Mouse (Mus musculus): ENCODE results near the gene Ube2q2.
"Not testable (repeated sequence)": the region's sequence is repeated elsewhere in the genome, so short reads cannot be mapped to it uniquely, and the experiment has no call there.

Gene Ube2q2

GRCm38 (mm10) chr9:55148854-55149498 lies at the start of gene Ube2q2:
Gene Ube2q2, plus strand, starts transcription at chr9:55148854.
- peak; percentile 66 for DNase-seq (ENCODE audit: low spot score in 2 of 2)

GRCm38 (mm10) chr9:55101117-55101516 lies 47.5 kb upstream of the Ube2q2 start:
- DNase-seq (ENCODE audit: low spot score in 2 of 2): no peak

GRCm38 (mm10) chr9:55102186-55102835 lies 46.3 kb upstream of the Ube2q2 start:
- DNase-seq (ENCODE audit: low spot score in 2 of 2): no peak

- no peak for DNase-seq (ENCODE audit: low spot score in 2 of 2)
Measured at GRCm38 (mm10) chr9:55102931-55103630, 45.6 kb upstream of the Ube2q2 start.

- peak; percentile 66 to 76 for DNase-seq (ENCODE audit: low spot score in 2 of 2)
Measured at GRCm38 (mm10) chr9:55110059-55110834, 38.4 kb upstream of the Ube2q2 start.

GRCm38 (mm10) chr9:55110835-55111217 lies 37.8 kb upstream of the Ube2q2 start:
- not testable (repeated sequence) for DNase-seq (ENCODE audit: low spot score in 2 of 2)

- no peak for DNase-seq (ENCODE audit: low spot score in 2 of 2)
Measured at GRCm38 (mm10) chr9:55114752-55115151, 33.9 kb upstream of the Ube2q2 start.

GRCm38 (mm10) chr9:55117293-55118055 lies 31.2 kb upstream of the Ube2q2 start:
- DNase-seq (ENCODE audit: low spot score in 2 of 2): no peak

- no peak for DNase-seq (ENCODE audit: low spot score in 2 of 2)
Measured at GRCm38 (mm10) chr9:55122586-55122985, 26.1 kb upstream of the Ube2q2 start.

GRCm38 (mm10) chr9:55125735-55126134 lies 22.9 kb upstream of the Ube2q2 start:
- DNase-seq (ENCODE audit: low spot score in 2 of 2): no peak

- DNase-seq (ENCODE audit: low spot score in 2 of 2): no peak
Measured at GRCm38 (mm10) chr9:55126295-55126694, 22.4 kb upstream of the Ube2q2 start.

- DNase-seq (ENCODE audit: low spot score in 2 of 2): no peak
Measured at GRCm38 (mm10) chr9:55131851-55132250, 16.8 kb upstream of the Ube2q2 start.

- DNase-seq (ENCODE audit: low spot score in 2 of 2): no peak
Measured at GRCm38 (mm10) chr9:55136576-55136975, 12.1 kb upstream of the Ube2q2 start.

- no peak for DNase-seq (ENCODE audit: low spot score in 2 of 2)
Measured at GRCm38 (mm10) chr9:55137112-55137511, 11.5 kb upstream of the Ube2q2 start.

GRCm38 (mm10) chr9:55139958-55140357 lies 8.7 kb upstream of the Ube2q2 start:
- DNase-seq (ENCODE audit: low spot score in 2 of 2): no peak

- peak; percentile 46 to 53 for DNase-seq (ENCODE audit: low spot score in 2 of 2)
Measured at GRCm38 (mm10) chr9:55149499-55150278, 1.0 kb downstream of the Ube2q2 start.

- DNase-seq (ENCODE audit: low spot score in 2 of 2): peak in 1 of 2 experiments; percentile 17
Measured at GRCm38 (mm10) chr9:55150279-55150726, 1.6 kb downstream of the Ube2q2 start.

- DNase-seq (ENCODE audit: low spot score in 2 of 2): peak; percentile 8 to 26
Measured at GRCm38 (mm10) chr9:55151096-55151495, 2.4 kb downstream of the Ube2q2 start.

GRCm38 (mm10) chr9:55152935-55153334 lies 4.3 kb downstream of the Ube2q2 start:
- DNase-seq (ENCODE audit: low spot score in 2 of 2): no peak

GRCm38 (mm10) chr9:55170655-55171412 lies 22.2 kb downstream of the Ube2q2 start:
- DNase-seq (ENCODE audit: low spot score in 2 of 2): no peak
